Mouse (Mus musculus) mesoderm, embryonic 11.5 days (tissue): ENCODE data around the gene H2-Q10.

Source experiments
- DNase-seq: peaks from one replicate; pipeline ENCODE4 v3.0.0-alpha.2; 2012; ENCODE audit warnings: low read depth, low spot score

H2-Q10 gene

DNA sequence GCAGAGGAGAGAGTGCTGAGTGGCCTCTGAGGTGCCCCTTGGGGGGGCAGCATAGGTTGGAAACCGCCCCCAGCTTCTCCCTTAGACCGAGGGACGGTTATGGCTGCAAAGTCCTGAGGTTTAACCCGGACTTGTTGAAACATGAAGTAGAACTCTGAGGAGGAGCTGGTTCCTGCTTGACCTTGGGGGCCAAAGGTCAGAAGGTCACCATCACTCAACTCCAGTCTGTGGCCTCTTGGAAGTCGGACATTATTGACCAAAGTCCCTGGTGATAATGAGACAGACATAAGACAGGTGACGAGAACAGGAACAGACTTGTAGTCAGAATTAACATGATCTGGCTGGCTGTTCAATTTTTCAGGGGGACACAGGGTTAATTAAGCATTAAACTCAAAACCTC lies 44.9 kb downstream of the H2-Q10 start:
- peak; percentile 39 for DNase-seq

DNA sequence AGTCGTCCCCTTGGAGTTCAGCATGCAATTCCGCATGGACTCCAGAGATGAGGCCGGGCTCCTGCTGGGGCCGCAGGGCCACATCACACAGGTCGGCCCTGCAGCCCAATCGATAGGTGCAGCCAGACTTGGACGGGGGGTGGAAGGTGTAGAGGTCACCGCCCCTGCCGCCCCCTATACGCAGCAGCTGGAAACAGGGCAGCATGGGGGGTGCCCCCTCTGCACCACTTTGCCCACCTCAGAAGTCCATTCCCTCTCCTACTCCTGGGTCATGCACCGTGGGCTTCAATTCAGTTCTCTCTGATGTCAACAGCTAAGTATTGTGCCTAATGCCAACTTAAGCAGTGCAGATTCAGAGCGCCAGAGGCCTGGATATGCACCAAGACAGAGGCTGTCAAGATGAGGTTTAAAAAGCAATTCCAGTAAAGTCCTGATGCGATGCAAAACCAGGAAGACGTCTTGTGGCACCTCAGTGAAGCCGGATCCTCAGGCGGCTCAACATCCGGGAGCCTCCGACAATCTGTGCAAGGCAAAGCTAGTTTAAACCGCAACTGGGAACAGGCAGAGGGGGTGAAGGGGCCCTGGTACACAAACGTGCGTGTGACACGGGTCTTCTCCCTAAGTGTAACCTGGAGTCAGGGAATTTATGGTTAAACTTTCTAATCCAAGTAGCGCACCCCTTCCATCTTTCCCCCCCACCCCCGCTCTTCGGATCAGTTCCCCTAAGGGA lies 46.2 kb downstream of the H2-Q10 start:
- DNase-seq, result peak; percentile 34

DNA sequence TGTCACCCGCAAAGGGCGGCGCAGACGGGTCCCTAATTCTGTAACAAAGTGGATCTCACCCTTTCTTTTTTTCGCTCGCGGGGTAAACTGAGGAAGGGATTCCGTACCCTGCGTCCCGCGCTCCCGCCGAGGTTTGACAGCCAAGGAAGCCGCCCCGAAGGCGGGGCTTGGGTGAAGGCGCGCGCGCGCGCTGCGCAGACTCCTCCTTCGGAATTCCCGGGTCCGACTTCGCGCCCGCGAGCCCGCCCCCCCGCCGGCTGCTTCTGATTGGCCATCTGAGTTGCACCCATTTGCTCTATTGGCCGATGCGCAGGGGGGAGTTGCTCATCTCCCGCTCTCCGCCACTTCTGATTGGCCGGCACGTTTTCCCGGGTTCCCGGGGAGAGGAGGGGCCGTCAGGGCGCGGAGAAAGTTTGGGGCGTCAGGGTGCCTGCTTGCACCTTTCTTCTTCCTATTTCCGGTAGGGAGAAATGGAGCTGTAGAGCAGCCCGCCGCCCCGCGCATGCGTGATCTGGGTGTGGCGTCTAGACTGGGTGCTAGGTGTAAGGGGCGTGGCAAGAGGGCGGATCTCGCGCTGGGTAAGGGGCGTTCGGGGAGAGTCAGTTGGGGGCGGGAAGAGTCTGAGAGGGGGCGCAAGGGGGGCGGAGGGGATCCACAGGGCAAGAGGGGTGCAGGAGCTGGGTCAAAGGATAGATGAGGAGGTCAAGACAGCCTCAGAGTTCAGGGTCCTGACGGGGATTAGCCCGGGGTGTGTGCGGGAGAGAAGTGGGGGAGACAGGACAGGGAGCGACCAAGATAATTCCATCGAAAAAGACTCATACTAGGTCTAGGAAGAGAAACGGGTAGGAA lies 47.0 kb downstream of the H2-Q10 start, which contains the start of the genes Tcf19 and Cchcr1:
Gene Tcf19 (minus strand): TSS at position 173 of the 849 bp plus-strand sequence.
Gene Cchcr1 (plus strand): TSS at position 449 of the 849 bp plus-strand sequence.
- DNase-seq, result peak; percentile 98

DNA sequence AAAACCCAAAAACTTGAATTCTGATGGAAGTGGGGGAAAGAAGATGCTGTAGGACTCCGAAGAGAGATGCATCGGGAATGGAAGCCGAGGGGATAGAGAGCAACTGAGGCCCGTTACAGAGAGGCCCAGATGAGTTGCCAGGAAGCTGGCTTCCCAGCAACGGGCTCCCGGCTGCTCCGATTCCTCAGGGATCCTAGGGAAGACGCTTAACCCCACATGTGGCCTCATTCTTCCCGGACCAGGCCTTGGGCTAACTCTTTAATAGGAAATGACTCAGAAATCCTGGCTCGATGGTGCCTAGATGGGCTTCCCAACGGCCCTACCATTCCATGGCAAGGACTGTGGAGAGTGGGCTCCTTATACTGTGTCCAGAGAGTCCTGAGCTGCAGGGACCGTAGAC lies 47.6 kb downstream of the H2-Q10 start:
- no peak for DNase-seq
